Mouse (Mus musculus) A20 (cell line): ENCODE measurements around the gene Olfr283.
"Not testable (repeated sequence)": the region's sequence is repeated elsewhere in the genome, so short reads cannot be mapped to it uniquely, and the experiment has no call there.

Experiments used
- DNase-seq: peaks from one replicate; pipeline ENCODE4 v3.0.0-alpha.2; 2011; ENCODE audit warnings: low read depth, low spot score

Olfr283 gene

DNA sequence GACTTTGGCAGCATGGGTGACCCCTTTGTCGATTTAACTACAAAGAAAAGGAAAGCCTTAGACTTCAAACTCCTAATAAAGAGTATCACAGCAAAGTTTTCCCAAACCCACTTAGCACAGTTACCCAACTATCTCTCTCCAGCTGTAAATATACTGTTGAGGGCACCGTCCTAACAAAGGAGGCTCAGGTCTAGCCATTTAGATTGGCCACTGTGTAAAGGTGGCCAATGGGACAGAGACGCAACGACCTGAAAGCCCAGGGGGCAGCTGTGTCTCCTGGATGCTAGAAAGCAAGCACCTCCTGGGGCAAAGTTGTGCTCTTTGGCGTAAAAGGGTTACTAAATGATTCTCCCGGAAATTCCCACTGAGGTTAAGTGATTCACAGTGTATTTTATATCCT is at the start of gene Olfr283:
Olfr283 (minus strand) TSS at position 101 of the 400 bp plus-strand sequence.
- DNase-seq, result no peak

DNA sequence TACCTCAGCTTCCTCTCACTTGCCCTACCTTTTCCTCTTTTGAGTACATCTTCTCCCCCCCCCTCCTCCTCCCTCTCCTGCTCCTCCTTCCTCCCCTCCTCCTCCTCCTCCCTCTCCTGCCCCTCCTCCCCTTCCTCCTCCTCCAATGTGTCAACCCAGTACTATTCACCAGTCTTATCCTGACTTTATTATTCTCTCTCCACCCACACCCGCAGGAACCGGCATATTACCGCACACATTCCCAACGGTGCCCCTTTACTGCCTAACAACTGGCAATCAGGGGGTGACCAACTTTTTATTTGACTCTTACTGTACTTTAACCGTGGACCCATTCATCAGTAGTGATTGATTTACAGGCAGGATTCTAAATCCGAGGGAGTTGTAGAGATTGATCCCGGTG is 44.4 kb upstream of the Olfr283 start:
- no peak for DNase-seq

DNA sequence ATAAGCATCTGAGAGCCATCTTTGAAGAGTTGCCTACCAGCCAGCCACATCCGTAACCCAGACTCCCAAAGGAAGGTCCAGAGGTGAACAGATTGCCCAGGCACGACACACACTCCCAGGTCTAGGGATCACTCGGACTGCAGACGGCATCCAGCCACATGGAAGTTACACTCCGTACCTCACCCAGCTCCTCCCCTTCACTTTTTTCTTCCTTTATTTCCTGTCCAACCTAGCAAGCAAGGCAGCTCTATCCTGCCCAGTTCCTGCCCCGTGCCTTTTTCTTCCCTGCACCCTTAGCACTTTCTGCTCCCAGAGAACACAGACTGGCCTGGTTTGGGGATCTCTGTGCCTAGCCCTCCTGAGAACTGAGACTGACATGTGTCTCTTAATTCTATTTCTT is 44.0 kb upstream of the Olfr283 start:
- DNase-seq, result no peak

- DNase-seq, result no peak
These were observed 43.6 kb upstream of the Olfr283 start for GRCm38 (mm10) chr15:98424326-98424725.

GRCm38 (mm10) chr15:98420897-98421296 is 40.2 kb upstream of the Olfr283 start:
- DNase-seq, result no peak

DNA sequence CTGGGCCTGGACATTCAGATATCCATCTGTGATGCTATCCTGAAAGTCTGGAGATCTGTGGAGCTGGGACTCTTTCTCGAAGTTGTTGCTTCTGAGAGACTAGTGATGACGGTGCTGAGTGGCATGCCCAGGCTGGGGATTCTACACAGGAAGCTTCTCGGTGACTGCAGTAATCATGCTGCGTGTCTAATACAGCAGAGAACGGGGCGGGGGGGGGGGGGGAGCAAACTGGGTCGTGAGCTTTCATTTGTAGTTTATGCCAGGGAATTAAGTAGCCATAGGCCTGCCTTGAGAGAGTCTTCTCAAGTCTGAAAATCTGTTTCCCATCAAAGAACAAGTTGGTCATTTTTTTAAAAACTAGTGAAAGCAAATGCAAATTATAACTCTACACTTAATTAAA is 37.4 kb upstream of the Olfr283 start:
- no peak for DNase-seq

DNA sequence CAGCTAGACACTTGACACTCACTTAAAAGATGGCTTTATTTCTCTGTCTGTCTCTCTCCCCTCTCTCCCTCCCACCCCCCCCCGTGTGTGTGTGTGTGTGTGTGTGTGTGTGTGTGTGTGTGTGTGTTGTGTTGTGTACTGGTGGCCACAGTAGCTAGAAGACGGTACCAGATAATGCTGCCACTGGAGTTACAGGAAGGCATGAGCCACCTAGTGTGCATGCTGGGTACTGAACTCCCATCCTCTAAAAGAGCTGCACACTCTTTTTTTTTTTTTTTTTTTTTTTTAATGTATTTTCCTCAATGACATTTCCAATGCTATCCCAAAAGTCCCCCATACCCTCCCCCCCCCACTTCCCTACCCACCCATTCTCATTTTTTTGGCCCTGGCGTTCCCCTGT is 36.5 kb upstream of the Olfr283 start:
- peak; percentile 43 for DNase-seq

DNA sequence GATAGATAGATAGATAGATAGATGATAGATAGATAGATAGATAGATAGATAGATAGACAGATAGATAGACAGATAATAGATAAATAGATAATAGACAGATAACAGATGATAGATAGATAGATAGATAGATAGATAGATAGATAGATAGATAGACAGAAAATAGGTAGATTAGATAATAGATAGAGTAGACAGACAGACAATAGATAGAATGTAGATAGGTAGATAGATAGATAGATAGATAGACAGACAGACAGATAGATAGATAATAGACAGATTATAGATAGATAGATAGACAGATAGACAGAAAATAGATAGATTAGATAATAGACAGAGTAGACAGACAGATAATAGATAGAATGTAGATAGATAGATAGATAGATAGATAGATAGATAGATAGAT is 36.1 kb upstream of the Olfr283 start:
- not testable (repeated sequence) for DNase-seq

GRCm38 (mm10) chr15:98415996-98416395 is 35.2 kb upstream of the Olfr283 start:
- no peak for DNase-seq

GRCm38 (mm10) chr15:98410249-98410648 is 29.5 kb upstream of the Olfr283 start:
- DNase-seq, result no peak

GRCm38 (mm10) chr15:98409635-98410034 is 28.9 kb upstream of the Olfr283 start:
- DNase-seq, result no peak

DNA sequence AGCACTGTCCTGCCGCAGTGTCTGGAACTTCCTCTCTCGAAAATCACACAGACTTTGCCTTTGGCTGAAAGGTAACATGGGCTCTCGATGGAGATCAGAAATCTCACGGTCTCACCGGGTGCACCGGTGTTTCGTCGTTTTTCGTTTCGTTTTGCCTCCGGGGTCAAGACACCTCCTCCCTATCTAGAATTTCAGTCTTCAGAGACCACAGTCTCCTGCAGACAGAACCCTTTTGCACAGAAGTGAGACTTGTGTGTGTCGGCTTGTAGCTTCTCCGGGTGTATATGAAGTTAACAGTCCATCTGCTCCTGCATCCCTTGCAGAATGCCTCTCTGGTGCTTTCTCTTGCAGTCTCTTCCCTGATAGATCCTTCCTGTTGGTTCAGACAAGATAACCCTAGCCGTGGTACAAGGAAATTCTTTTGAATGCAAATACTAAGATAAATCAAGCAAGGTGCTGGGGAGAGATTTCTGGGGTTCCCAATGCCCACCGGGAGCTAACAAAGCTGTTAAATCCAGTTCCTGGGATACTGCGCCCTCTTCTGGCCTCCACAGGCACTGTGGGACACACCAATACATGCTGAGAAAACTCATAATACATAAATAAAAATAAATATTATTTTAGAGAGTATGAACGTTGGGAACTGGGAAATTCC is 27.8 kb upstream of the Olfr283 start:
- DNase-seq, result peak; percentile 60

GRCm38 (mm10) chr15:98402356-98402755 is 21.6 kb upstream of the Olfr283 start:
- DNase-seq, result no peak

DNA sequence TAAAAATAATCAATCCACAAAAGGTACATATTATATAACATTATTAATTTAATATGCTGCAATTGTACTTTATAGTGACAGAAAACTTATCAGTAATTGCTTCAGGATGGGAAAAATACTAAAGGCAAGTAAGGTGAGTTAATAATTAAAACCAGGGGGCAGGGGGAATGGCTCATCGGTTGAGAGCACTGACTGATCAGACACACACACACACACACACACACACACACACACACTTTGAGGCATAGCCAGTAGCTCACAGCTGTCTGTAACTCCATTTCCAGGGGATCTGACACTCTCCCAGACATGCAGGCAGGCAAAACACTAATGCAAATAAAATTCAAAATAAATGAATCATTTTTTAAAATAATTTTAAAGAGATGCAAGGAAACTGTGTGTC is 16.4 kb upstream of the Olfr283 start:
- DNase-seq, result no peak

DNA sequence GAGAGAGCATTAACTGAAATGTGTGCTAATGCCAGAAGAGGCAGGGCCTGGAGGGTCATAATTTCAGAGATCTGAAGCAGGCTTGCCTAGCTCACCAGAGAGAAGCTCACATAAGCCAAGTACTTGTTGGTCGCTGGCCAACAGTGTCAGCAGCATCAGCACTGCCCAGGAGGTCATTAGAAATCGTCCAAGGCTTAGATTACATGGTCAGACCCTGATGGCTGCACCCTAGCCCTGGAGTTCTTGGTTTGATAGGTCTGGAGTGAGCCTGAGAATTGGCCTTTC is 11.1 kb upstream of the Olfr283 start:
- DNase-seq, result no peak

DNA sequence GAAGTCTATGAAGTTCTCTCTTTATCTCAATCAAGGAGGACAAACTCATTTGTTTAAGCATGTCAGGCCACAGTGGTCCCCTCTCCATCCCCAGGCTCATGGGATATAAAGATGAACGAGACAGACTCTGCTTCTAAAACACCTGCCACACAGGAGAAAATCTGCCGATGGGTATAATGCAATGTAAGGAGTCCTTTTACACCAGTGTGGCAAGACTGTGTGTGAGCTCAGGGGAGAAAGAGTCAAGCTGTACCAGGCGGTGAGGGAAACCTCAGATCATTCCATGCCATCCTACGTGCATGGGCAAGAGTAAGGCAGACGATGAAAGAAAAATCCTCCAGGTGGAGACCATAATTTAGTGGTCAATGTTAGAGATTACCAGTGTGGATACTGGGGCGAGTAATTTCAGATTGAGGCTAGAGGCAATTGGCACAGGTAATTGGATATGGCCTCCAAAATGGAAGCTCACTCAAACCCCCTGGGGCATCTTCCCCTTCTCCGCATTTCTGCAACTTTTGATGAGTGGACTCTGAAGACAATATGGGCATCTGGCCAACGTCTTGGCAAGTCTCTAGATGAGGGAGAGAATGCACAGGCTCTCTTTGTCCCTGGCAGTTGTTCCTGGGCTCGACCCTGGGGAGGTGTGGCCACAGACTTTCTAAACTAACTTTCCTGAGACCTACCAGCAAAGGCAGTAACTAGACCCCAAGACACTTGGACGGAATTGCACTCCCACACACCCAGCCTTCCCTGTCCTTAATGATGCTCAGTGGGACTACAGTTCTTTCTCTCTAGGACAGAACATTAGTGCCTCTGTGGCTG is 10.5 kb upstream of the Olfr283 start:
- no peak for DNase-seq

- peak; percentile 73 for DNase-seq
These were observed 9.1 kb upstream of the Olfr283 start for GRCm38 (mm10) chr15:98389796-98390195.

- DNase-seq, result no peak
These were observed 6.9 kb upstream of the Olfr283 start for GRCm38 (mm10) chr15:98387621-98388020.

GRCm38 (mm10) chr15:98378209-98378608 is 2.5 kb downstream of the Olfr283 start:
- no peak for DNase-seq

DNA sequence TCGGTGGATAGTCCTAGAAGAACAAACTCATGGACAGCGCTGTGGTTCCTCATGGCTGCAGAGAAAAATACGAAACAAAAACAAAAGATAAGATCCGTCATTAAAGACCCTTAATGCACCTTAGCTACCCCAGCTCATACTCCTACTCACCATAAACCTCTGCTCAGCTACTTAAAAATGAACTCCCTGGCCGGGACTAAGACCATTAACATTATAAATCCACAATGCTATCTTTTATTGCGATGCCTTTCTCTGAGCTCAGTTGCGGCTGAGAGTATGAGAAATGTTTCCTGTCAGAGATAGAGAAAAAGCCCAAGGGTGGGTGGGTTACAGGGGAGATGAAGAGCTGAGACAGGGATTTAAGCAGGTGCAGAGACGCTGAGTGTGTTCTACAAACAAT is 39.9 kb downstream of the Olfr283 start, which contains the start of gene Olfr284:
Olfr284 (minus strand) TSS at position 101 of the 400 bp plus-strand sequence.
- DNase-seq, result no peak
